Mouse (Mus musculus): ENCODE data around the gene Rsc1a1.

Rsc1a1 gene

DNA sequence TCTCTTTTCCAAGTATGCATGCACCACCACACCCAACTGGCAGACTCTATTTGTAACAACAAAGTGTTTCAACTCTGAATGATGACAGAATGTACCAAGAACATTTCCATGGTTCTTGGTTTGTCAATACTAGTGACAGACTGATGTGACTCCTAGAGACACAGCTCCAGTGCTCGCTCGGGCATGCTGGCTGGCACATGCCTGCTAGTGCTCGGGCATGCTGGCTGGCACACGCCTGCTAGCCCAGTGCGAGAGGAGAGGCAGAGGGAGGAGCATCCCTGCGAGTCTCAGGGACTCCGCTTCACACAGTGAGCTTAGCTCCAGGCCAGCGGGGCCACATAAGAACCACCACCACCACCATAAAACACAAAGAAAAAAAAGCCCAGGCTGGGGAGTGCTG, 9.3 kb upstream of the Rsc1a1 start:
- in situ Hi-C loops (cut with MboI) = no loop called here

DNA sequence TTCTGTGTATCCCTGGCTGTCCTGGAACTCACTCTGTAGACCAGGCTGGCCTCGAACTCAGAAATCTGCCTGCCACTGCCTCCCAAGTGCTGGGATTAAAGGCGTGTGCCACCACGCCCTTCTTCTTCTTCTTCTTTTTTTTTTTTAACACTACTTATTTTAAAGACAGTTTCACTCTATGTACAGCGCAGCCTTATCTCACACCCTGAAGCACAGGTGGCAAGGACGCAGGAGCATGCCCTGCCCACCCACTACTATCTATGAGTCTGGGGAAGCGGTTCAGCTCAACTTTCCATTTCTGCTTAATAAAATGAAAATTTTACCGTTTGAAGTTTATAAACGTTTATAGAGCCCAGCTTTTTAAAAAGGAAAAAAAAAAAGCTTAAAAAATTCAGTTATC, 3.1 kb upstream of the Rsc1a1 start:
- in situ Hi-C loops (cut with MboI) = no loop called here

DNA sequence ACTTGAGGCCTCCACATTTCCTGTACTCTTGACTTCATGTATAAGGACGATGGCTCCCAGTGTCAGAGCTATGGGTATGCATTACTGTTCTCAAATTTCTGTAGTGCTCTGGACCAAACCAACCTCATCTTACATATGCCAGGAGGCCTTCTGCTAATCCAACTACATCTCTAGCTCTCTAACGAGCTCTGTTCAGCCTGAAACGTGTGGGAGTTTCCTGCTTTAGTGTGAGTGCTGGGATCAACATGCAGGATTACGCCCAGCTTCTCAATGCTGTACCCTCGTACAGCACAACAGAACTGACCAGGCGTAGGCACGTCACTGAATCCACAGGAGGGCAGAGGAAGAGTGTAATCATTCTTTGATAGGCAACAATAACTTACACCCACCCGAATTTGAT, 1.1 kb upstream of the Rsc1a1 start:
- in situ Hi-C loops (cut with MboI) = no loop called here

DNA sequence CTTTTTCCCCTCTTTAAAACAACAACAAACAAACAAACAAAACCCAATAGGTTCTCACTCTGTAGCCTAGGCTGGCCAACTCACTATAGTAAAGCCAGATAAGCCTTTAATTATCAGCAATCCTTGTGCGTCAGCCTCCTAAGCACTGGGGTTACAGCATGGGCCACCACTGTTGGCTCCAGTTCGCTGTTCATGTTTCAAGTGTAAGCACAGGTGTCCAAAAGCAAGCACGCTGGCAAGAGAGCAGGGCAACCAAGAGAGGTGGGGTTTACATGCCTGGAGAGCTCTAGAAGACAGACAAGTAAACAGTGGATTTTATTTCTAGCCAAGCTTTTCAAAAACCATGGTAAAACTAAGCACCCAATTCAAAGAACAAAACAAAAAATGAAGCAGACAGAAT, 694 bp upstream of the Rsc1a1 start:
- in situ Hi-C loops (cut with MboI) = no loop called here

DNA sequence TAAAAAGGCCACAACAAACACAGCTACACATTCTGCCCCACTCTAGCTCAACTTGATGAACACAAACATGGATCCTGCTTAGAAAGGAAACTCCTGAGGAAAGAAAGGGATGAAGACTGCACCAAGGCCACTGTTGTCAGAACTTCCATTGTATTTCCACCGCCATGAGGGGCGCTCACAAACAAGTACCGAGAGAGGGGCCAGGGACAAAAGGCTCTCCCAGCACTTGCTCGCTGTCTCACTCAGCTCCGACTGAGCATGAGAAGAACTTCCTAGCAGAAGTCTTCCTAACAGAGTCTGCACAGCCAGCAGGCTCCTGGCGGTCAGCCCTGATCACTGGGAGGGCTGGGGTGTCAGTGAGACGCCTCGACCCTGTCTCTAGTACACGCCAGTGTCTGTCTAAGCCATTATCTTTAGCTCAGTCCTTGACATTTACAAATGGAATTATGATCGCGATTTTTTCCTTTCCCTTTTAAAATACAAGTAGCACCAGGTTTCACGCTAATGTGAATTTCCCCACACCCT, 2.6 kb downstream of the Rsc1a1 start:
- in situ Hi-C loops (cut with MboI) = no loop called here

DNA sequence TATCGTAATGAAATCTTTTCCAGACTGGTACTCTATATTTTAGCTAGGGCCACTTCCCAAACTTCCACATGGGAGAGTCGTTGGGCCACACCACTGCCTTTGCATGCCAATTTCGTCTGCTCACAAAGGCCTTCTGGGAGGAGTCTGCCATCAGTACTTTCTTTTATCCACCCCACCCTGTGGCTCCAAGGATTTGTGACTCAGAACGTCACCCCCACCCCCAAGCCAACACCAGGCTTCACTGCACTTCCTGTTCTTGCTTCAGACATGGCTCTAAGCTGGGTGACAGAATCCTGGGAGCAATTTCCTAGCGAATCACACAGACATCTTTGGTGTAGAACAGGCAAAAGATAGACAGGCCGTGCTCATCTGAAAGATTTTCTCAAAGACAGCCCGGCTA, 3.6 kb downstream of the Rsc1a1 start:
- in situ Hi-C loops (cut with MboI) = no loop called here

DNA sequence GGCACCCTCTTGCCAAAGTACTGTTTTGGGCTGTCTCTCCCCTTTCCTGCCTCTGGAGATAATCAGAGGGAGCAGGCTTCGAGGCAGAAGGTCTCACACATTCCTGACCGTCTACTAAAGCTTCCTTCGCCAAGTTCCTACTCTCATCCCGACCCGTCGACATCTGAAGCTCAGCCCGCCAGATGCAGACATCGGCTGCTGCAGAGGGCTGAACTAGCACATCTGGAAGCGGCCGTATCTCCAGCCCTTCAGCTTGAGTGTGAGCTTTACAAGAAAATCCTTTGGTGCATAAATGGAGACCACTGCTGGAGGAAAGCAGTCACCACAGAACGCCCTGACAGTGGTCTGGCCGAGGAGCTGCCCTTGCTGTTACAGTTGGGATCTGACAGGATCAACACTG, 4.5 kb downstream of the Rsc1a1 start:
- in situ Hi-C loops (cut with MboI) = no loop called here

DNA sequence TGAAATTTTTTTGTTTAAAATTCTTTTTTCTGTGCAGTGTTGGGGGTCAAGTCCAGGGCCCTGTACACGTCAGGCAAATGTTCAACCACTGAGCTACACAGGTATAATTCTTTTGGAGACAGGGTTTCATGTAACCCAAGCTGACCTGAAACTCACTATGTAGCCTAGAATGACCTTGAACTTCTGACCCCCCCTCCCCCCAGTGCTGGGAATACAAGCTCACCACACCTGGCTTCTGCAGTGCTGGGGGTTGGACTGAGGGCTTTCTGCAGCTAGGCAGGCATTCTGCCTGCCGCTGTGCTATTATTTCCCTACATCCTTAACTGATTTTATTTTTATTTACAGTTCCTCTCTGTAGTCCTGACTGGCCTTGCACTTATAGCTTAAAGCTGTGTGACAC, 6.4 kb downstream of the Rsc1a1 start:
- in situ Hi-C loops (cut with MboI) = no loop called here

DNA sequence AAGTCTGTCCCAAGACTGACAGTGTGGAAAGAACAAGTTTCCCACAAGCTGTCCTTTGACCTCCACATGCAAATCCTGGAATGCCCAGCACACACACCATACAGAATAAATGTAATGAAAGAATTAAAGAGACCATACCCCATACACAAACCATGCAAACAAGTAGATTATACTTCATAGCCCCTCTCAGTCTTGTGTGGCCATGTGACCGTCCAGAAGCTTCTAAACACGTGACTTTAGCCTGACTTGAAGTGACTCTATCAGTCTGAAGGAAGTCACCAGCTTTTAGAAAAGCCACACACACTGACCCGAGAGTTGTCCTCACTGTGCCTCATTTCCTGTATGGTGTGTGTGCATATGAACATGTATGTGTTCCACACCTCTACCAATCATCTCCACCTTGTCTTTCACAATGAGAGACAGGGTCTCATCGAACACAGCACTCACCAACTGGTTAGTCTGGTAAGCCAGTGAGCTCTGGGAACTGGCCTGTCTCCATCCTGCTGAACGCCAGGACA, 8.9 kb downstream of the Rsc1a1 start:
- in situ Hi-C loops (cut with MboI) = no loop called here

DNA sequence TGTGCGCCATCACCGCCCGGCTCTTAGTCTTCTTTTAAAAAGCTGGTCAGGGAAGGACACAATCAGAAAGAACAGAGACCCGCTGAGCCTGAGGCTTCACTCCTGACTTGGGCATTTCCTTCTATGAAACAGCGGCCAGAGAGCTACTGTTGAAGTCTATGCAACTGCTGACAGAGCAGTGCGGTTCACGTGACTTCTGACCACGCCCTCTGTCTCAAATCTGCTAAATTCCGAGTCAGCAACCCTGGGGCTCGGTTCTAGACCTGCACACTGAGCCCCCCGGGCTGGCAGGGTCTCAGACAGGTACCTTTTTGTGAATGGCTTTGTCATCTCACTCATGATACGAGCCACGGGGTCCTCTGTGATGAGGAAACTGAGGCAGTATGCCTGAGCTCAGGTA, 13.1 kb downstream of the Rsc1a1 start:
- in situ Hi-C loops (cut with MboI) = no loop called here

DNA sequence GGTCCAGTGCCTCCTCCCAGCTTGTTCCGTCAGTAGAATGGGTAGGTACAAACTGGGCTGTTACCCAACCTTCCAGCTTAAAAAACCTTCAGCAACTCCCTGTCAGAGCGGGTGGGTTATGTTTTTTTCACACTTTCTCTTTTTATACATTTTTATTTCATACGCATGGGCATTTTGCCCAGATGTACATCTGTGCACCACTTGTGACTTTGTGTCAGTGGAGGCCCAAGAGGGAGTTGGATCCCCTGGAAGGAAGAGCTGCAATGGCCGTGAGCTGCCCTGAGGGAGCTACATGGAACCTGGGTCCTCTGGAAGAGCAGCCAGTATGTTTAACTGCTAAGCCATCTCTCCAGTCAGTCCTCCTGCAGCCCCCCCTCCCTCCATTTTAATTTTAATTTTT, 14.0 kb downstream of the Rsc1a1 start:
- in situ Hi-C loops (cut with MboI) = no loop called here

DNA sequence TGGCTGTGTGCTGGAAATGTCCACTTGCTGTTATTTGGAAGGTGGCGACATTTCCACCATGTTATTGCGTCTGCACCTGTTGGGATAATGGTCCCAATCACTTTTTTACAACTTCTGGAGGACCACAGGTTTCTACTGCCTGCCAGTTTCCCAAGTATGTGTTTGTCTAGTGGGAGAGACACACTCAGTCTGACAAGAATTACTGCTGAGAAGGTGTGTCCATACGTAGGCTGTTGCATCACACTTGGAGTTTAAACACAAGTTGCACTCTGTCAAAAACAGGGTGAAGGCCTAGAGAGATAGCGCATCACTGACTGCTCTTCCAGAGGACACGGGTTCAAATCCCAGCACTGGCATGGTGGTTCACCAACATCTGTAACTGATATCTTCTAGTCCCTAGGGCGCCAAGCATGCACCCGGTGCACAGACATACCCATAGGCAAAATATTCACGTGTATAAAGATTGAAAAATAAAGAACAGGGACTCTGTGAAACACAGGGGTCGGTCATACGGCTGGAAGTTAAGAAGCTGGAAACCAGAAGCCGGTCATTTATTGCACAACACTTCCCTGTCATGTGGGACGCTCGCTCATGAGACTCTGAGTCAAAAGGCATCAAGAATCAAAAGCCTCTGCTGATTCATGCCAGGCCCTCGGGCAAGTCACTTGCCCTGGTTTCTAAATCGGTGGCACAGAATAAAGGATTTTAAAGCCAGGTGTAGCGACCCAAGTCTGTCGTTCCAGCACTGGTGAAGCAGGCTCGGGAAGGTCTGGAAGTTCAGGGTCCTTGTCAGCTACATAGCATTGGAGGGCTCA, 15.3 kb downstream of the Rsc1a1 start:
- in situ Hi-C loops (cut with MboI) = no loop called here

DNA sequence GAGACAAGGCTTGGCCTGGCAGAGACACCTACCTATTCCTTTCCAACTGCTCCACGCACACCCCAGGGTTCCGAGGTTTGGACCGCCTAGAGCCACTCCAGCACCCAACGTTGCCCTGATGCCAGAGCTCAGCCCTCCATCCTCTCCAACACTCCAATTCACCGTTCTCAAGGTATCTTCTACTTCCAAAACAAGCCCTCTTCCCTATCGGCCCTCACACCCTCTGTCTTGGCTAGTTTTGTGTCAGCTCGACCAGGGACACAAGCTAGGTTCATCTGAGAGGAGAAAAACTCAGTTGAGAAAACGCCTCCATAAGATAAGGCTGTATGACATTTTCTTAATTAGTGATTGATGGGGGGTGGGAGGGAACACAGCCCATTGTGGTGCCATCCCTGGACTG, 20.6 kb downstream of the Rsc1a1 start, which contains the start of gene Plekhm2:
Plekhm2 (minus strand) TSS at position 101 of the 400 bp plus-strand sequence.
- in situ Hi-C loops (cut with MboI) = no loop called here

DNA sequence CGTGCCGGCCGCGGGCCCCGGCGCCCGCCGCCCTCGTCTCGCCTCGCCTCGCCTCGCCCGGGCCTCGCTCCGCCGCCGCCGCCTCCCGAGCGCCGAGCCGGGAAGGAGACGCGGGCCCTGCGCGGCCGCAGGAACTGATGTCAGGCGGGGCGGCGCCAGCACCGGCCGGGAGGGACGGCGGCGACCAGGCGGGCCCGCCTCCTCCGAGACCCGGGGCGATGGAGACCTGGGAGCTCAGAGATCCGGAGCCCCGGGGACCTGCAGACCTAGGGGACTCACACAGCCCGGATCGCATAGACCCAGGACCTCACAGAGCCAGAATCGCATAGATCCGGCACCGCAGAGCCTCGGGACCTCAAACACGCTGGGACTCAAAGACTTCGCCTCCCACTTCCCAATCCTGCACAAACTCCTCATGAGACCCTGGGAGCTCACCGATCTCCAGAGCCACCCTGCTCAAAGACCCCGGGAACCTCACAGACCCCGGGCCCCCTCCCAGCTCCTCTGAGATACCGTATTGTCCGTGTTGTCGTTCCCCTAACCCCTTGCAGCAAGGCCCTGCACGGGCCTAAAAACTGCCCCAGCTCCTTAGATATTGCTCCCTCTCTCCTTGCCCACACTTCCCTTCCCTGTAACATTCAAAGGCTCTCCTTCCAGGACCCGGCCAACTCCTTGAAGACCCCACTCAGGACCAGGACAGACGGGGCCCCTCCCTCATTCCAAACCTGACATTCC, 21.2 kb downstream of the Rsc1a1 start:
- in situ Hi-C loops (cut with MboI) = no loop called here

DNA sequence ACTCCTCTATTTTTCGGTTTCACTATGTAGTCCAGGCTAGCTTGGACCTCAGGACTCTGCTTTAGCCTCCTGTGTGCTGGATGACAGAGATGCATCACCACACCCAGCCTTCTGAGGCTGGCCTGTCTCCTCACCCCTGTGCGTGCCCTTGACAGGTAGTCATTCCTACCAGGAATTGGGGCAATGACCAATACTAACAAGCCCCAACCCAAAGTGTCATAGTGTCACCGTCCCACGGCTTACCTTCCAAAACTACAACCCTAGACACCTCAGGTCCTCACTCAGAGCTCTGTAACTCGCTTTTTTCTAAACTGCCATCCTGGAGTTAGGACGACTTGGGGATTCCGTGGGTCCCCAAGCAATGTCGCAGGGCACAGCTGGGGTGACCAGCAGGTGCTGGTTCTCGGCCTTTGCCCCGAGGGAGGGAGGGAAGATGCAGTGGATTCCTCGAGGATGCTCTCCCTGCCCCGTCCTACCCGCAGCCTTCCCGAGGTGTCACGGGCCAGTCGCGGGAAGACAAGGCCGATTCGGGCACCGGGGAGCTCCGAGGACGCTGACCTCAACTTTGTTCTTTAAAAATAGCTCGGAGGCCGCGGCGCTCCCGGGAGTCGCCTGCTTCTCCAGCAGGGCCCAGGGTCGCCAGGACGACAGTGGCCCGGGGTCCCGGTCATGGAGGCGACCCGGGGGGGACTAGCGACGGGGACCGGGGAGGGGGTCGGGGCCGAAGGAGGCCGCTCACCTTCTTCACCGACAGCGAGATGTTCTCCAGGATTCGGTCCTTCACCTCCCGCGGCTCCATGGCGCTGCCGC, 22.1 kb downstream of the Rsc1a1 start:
- in situ Hi-C loops (cut with MboI) = no loop called here

DNA sequence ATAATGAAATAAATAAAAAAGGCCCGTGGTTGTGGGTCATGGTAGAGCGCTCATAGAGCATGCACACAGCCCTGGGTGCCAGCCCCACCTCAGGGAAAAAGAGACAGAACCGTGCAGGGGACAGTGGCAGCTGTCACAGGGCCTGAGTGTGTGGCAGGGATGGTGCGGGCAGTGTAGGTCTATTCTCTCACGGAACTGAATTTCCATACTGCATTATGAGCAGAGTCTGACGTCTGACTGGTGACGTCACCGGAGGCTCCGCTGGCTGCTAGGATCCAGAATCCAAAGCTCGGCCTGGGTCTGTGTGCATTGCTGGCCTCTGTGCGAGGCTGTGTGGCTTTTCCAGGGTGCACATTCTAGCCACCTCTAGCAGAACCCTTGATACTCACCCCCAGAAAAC, 24.5 kb downstream of the Rsc1a1 start:
- in situ Hi-C loops (cut with MboI) = no loop called here

DNA sequence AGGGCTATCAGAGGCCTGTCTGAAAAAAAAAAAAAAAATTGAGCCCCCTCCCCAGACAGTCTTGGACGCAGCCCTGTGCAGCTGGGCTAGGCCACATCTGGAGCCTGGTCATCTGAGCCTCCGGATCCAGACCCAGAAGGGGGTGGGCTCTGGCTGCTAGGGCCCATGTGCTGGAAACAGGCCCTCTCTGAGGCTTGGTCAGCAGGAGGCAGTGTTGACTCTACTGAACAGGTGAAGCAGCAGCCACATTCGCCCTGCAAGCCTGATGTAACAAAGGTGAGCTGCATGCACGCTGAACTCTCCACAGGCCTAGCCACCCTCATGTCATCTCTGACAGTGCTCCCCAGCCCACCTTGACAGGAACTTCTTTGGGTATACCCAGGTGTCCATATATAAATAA, 25.7 kb downstream of the Rsc1a1 start:
- in situ Hi-C loops (cut with MboI) = no loop called here

DNA sequence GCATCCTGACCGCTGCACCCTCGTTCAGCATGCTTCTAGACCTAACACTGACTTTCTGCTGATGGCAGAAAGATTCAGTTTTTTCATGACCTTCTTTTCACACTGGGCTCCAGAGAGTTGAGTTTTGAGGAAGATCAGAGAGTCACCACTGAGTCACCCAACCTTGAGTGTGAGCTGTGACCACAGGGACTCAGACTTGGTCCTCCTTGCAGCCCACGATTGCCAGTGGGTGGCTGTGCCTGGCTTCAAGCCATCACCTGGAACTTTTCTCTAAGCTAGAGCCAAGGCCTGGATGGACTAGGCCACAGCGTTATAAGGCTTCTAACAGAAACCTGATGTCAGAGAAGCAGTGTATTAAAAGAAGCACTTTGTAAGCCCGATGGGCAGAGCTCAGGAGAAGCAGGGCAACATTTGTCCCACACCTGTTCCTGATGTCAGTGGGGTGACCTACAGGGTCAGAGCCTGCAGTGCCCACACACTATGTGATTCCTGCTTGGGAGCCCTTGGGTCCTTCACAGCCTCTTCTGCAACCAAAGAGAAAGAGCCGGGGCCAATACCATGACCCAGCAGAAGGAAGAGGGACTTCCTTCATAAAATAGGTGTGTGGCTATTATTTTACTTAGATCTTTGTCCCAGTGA, 26.4 kb downstream of the Rsc1a1 start:
- in situ Hi-C loops (cut with MboI) = no loop called here

DNA sequence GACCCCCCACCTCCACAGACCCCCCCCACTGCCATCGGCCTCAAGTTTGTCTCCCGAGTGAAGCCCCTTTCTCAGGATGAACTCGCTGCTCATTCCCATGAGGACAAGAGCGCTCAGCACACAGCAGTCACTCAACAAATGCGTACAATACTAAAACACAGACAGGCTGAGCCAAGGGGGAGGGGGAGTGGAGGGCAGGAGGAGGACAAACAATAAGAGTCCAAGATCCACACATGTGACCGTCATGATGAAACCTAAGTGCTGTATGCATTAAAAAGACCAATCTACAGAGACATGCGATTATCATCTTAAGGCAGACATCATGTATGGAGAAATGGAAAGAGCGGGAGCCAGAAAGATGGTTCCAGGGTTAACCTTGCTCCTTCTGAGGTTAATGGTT, 28.5 kb downstream of the Rsc1a1 start:
- in situ Hi-C loops (cut with MboI) = no loop called here

DNA sequence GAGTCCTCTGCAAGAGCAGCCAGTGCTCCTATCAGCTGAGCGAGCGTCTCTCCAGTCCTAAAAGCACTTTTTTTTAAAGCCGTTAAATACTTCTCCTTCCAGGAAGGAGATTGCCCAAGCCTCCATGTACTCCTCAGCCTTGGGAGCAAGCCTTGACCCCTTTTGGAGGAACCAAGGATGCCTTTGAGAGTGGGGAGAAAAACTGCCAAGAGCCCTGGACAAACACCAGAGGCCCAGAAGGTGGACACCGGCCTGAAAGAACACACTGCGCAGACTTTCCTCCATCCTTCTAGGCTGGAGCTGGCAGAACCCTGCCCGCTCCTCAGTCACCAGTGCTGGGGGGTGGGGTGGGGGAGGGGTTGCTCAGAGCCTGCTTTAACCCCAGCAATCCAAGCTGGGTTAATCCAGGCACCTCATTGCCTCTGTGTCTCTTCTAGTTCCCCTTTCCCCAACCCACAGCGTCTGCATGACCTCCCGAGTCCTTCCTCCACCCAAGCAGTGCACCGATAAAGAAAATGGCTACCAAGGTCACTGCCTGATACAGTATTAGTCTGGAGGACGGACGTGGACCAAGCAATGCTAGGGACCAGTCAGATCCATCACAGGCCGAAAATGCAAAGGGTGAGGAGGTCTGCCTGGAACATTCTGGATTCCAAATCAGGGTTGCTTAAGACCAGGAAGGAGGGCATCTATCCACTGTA, 29.3 kb downstream of the Rsc1a1 start:
- in situ Hi-C loops (cut with MboI) = no loop called here

DNA sequence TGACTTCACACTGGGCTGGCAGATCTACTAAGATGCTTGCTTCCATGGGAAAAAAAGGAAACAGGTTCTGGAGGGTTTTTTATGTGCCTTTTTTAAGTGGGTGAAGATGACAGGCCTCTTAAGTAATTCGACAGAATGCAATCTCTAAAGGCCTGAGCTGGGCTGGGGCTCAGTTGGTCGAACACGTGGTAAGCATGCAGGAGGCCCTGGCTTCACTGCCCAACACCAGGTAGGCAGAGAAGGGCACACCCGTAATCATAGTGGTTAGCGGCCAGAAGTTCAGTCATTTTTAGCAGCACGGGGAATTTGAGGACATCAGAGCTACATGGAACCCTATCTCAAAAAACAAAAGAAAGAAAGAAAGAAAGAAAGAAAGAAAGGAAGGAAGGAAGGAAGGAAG, 30.9 kb downstream of the Rsc1a1 start:
- in situ Hi-C loops (cut with MboI) = no loop called here
